Mouse (Mus musculus): ENCODE measurements around the gene Gprc5c. TPM values are rescaled to one million over a fixed set of nuclear protein-coding genes. Genes with fewer than 3 reads are reported as not detected.

Gprc5c gene
- polyA plus RNA-seq, 1 experiment from 2014 or later: 10.4 TPM

DNA sequence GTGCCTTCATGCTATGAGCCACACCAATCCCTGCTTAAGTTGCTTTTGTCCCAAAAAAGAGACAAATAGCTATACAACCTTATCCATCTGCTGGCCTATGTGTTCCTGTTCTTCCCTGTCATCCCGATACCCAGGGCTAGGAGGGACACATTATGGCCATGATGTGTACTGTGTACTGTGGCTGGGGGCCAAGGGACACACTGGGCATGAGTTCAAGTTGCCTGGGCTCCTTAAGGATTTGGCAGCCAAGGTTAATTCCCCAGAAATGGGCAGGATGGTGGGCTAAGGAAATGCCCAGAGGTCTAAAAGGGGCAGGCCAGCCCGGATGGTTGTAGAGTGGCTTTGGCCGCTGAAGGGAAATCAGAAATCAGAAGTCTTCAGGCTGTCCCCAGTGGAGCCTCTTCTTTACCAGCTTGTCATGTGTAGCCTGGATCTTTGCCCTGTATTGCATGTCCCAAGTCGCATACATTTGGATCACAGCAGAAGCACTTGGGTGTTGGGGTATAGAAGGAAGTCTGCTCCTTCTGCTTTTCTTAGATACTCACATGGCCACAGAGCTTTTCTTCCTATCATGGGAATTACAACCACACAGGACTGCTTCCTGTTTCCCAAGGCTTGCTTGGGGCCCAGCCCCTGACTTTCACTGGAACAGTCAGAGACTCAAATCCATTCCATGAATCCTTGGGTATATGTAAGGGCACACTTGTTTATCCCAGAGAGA lies 33.6 kb downstream of the Gprc5c start:
- Histone ChIP-seq H3K4me2 (replicated peaks; ENCODE audit: low read depth, low read length) (no peak overlapping the region), H3K9ac (replicated peaks; ENCODE audit: low read depth) (no peak overlapping the region), H3K27ac (ENCODE audit: low read length) (no peak overlapping the region), H3K4me1 (ENCODE audit: insufficient read depth, low read depth, low read length) (no peaks in the 10 kb centered on the region), H3K9me3 (ENCODE audit: low read length) (no peaks in the 10 kb centered on the region), H3K4me3 (ENCODE audit: low read depth, low read length) (no peak overlapping the region), H3K36me3 (ENCODE audit: insufficient read depth, low read length) (no peaks in the 10 kb centered on the region), H3K27me3 (replicated peaks; ENCODE audit: insufficient read depth, low read length) (no peaks in the 10 kb centered on the region)
- DNase-seq (ENCODE audit: low spot score): peak; percentile 57
- 54% methylated on average over 4 of the region's 4 CpGs for WGBS
- TF ChIP-seq CTCF (IDR thresholded peaks at IDR 0.05): no peak
- no peak for TF ChIP-seq EP300 (IDR thresholded peaks at IDR 0.05)
- ATAC-seq: no peak

GRCm38 (mm10) chr11:114889991-114890518 lies 39.1 kb downstream of the Gprc5c start, which contains the start of gene Cd300a:
Cd300a (plus strand) TSS chr11:114890041.
- H3K27ac ChIP-seq (ENCODE audit: low read length): no peak within 1 kb of the TSS
- ATAC-seq: no peak
- no peaks in the 10 kb centered on the region for H3K4me1 ChIP-seq (ENCODE audit: insufficient read depth, low read depth, low read length)
- H3K9me3 ChIP-seq (ENCODE audit: low read length): no peaks in the 10 kb centered on the region
- H3K4me3 ChIP-seq (ENCODE audit: low read depth, low read length): no peak within 1 kb of the TSS
- H3K36me3 ChIP-seq (ENCODE audit: insufficient read depth, low read length): no peaks in the 10 kb centered on the region
- no peaks in the 10 kb centered on the region for H3K27me3 ChIP-seq (replicated peaks; ENCODE audit: insufficient read depth, low read length)
- no peak within 1 kb of the TSS for H3K9ac ChIP-seq (replicated peaks; ENCODE audit: low read depth)
- WGBS: 64% methylated on average over 18 of the region's 18 CpGs
- no peak for TF ChIP-seq EP300 (IDR thresholded peaks at IDR 0.05)
- TF ChIP-seq CTCF (IDR thresholded peaks at IDR 0.05): no peak
- no peak for DNase-seq (ENCODE audit: low spot score)
- H3K4me2 ChIP-seq (replicated peaks; ENCODE audit: low read depth, low read length): no peak within 1 kb of the TSS

GRCm38 (mm10) chr11:114890542-114890941 lies 39.6 kb downstream of the Gprc5c start:
- ATAC-seq: no peak
- 44% methylated on average over 5 of the region's 5 CpGs for WGBS
- no peak overlapping the region for H3K9ac ChIP-seq (replicated peaks; ENCODE audit: low read depth)

DNA sequence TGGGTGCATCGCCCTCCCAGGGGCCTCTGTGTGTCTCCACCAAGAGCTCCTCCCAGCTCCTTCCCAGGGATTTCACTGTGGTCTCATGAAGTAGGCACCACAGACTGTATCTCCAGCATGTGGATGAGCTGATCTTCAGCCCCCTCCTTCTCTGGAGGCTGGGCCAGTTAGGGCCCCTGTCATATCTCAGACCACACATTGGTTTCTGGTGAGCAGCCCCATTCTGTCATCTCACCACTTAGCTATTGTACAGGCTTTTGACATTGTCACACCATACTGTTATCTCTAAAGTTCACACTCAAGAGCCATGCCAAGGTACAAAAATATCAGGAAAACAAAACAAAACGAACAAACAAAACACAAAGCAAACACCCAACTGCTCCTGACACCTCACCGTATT lies 45.1 kb downstream of the Gprc5c start:
- no peak for TF ChIP-seq EP300 (IDR thresholded peaks at IDR 0.05)
- no peak for TF ChIP-seq CTCF (IDR thresholded peaks at IDR 0.05)
- Histone ChIP-seq H3K4me1 (ENCODE audit: insufficient read depth, low read depth, low read length) (no peaks in the 10 kb centered on the region), H3K9ac (replicated peaks; ENCODE audit: low read depth) (no peak overlapping the region), H3K36me3 (ENCODE audit: insufficient read depth, low read length) (no peaks in the 10 kb centered on the region), H3K4me2 (replicated peaks; ENCODE audit: low read depth, low read length) (no peak overlapping the region), H3K4me3 (ENCODE audit: low read depth, low read length) (no peak overlapping the region), H3K27ac (ENCODE audit: low read length) (no peak overlapping the region), H3K27me3 (replicated peaks; ENCODE audit: insufficient read depth, low read length) (no peaks in the 10 kb centered on the region), H3K9me3 (ENCODE audit: low read length) (no peaks in the 10 kb centered on the region)
- DNase-seq (ENCODE audit: low spot score) (no peak), ATAC-seq (no peak)
- WGBS: 74% methylated on average over 3 of the region's 3 CpGs

More at GRCm38 (mm10) chr11:114890542-114890941, 39.6 kb downstream of the Gprc5c start:
- Histone ChIP-seq H3K36me3 (ENCODE audit: insufficient read depth, low read length) (no peaks in the 10 kb centered on the region), H3K4me3 (ENCODE audit: low read depth, low read length) (no peak overlapping the region), H3K4me1 (ENCODE audit: insufficient read depth, low read depth, low read length) (no peaks in the 10 kb centered on the region), H3K27ac (ENCODE audit: low read length) (no peak overlapping the region), H3K27me3 (replicated peaks; ENCODE audit: insufficient read depth, low read length) (no peaks in the 10 kb centered on the region), H3K9me3 (ENCODE audit: low read length) (no peaks in the 10 kb centered on the region), H3K4me2 (replicated peaks; ENCODE audit: low read depth, low read length) (no peak overlapping the region)
- DNase-seq (ENCODE audit: low spot score): no peak
- TF ChIP-seq CTCF (IDR thresholded peaks at IDR 0.05) (no peak), EP300 (IDR thresholded peaks at IDR 0.05) (no peak)

- Histone ChIP-seq H3K36me3 (ENCODE audit: insufficient read depth, low read length) (no peaks in the 10 kb centered on the region), H3K4me1 (ENCODE audit: insufficient read depth, low read depth, low read length) (no peaks in the 10 kb centered on the region), H3K4me3 (ENCODE audit: low read depth, low read length) (no peak overlapping the region), H3K27me3 (replicated peaks; ENCODE audit: insufficient read depth, low read length) (no peaks in the 10 kb centered on the region), H3K9ac (replicated peaks; ENCODE audit: low read depth) (no peak overlapping the region), H3K4me2 (replicated peaks; ENCODE audit: low read depth, low read length) (no peak overlapping the region), H3K27ac (ENCODE audit: low read length) (no peak overlapping the region), H3K9me3 (ENCODE audit: low read length) (no peaks in the 10 kb centered on the region)
- DNase-seq (ENCODE audit: low spot score): peak; percentile 39
- WGBS: 15% methylated on average over 1 of the region's 1 CpGs
- ATAC-seq: peak; percentile 62
- TF ChIP-seq EP300 (IDR thresholded peaks at IDR 0.05) (no peak), CTCF (IDR thresholded peaks at IDR 0.05) (no peak)
These were observed 47.1 kb downstream of the Gprc5c start for GRCm38 (mm10) chr11:114898026-114898425.

DNA sequence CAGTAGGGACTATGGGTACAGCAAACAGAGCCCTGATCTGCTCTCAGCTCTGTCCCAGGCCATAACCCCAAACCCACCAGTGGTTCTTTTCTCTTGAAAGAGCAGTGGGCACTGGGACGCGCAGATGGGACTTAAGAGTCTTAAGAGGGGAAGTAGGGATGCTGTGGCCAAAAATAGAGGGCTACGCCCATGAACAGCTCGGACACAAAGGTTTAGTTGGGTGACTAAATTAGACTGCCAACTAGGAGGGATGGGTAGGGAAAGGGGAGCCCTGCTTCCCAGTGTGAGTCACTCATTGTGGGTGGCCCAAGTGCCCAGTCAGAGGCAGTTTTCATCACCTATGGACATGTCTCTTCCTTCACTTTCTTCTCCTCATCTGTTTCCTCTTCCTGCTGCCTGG lies 52.3 kb downstream of the Gprc5c start:
- 77% methylated on average over 4 of the region's 4 CpGs for whole genome bisulfite sequencing
- Histone ChIP-seq H3K4me1 (ENCODE audit: insufficient read depth, low read depth, low read length) (no peaks in the 10 kb centered on the region), H3K4me3 (ENCODE audit: low read depth, low read length) (no peak overlapping the region), H3K4me2 (replicated peaks; ENCODE audit: low read depth, low read length) (no peak overlapping the region), H3K9ac (replicated peaks; ENCODE audit: low read depth) (no peak overlapping the region), H3K27me3 (replicated peaks; ENCODE audit: insufficient read depth, low read length) (no peaks in the 10 kb centered on the region), H3K9me3 (ENCODE audit: low read length) (no peaks in the 10 kb centered on the region), H3K36me3 (ENCODE audit: insufficient read depth, low read length) (no peaks in the 10 kb centered on the region), H3K27ac (ENCODE audit: low read length) (no peak overlapping the region)
- ATAC-seq: no peak
- no peak for DNase-seq (ENCODE audit: low spot score)
- TF ChIP-seq CTCF (IDR thresholded peaks at IDR 0.05) (no peak), EP300 (IDR thresholded peaks at IDR 0.05) (no peak)

Measured in lung, postnatal 0 days (tissue).